Mouse (Mus musculus): ENCODE data around the gene Dnttip1.

- no peak for TF ChIP-seq CTCF (conservative IDR thresholded peaks at IDR 0.05 in 1 of 2, IDR thresholded peaks at IDR 0.05 in 1 of 2; ENCODE audit: low read depth in 2 of 2, low read length in 2 of 2)
- TF ChIP-seq USF1 (IDR thresholded peaks at IDR 0.05; ENCODE audit: low read depth, low read length), result no peak
- TF ChIP-seq HCFC1 (IDR thresholded peaks at IDR 0.05; ENCODE audit: low read depth, low read length), result no peak
- TF ChIP-seq JUN (IDR thresholded peaks at IDR 0.05; ENCODE audit: insufficient read depth, low read depth, low read length), result no peak
- TF ChIP-seq ETS1 (conservative IDR thresholded peaks at IDR 0.05; ENCODE audit: low read depth, low read length), result no peak
- no peak for TF ChIP-seq MXI1 (IDR thresholded peaks at IDR 0.05; ENCODE audit: low read depth, low read length)
- TF ChIP-seq E2F4 (IDR thresholded peaks at IDR 0.05; ENCODE audit: insufficient replicate concordance, low read depth, low read length), result no peak
- no peak for TF ChIP-seq MEF2A (IDR thresholded peaks at IDR 0.05; ENCODE audit: borderline replicate concordance, low read depth, low read length)
- 0 out of 2 replicates have a peak, but pooled peaks have one; percentile 15 for TF ChIP-seq TBP (conservative IDR thresholded peaks at IDR 0.05; ENCODE audit: low read depth, low read length)
- TF ChIP-seq POLR2AphosphoS2 (IDR thresholded peaks at IDR 0.05; ENCODE audit: low read depth, low read length), result no peak
- TF ChIP-seq KAT2A (IDR thresholded peaks at IDR 0.05; ENCODE audit: insufficient replicate concordance, low read length), result no peak
- no peak for TF ChIP-seq ELF1 (IDR thresholded peaks at IDR 0.05; ENCODE audit: low read depth, low read length)
- TF ChIP-seq EP300 (IDR thresholded peaks at IDR 0.05; ENCODE audit: low read length), result no peak
These were observed 39.2 kb downstream of the Dnttip1 start for GRCm38 (mm10) chr2:164784869-164785420.
